Mouse (Mus musculus) lung, adult 10 weeks (tissue): Measurements from ENCODE around the gene Yipf4. TPM values are rescaled to one million over a fixed set of nuclear protein-coding genes. Genes with fewer than 3 reads are reported as not detected.

Source experiments
- polyA plus RNA-seq: library from polyadenylated mRNA; stranded (reverse); fragments of 350-450 nt; fragmentation: Illumina TruSeq; extraction: RNeasy Lipid Tissue Mini Kit (QIAGEN cat#74804); gene quantifications from one replicate; pipeline ENCODE4 v1.2.3, GENCODE M21; 2014; ENCODE audit warnings: low read depth, low replicate concordance; ENCODE audit not compliant: insufficient read depth

Gene Yipf4
- 77.1 TPM for polyA plus RNA-seq

GRCm38 (mm10) chr17:74489024-74489900 lies at the start of gene Yipf4:
Gene Yipf4, plus strand, starts transcription at chr17:74489493.

GRCm38 (mm10) chr17:74458711-74459408 lies 30.4 kb upstream of the Yipf4 start, which contains the start of gene Nlrc4:
Gene Nlrc4, minus strand, starts transcription at chr17:74459142.

GRCm38 (mm10) chr17:74527729-74528607 lies 38.7 kb downstream of the Yipf4 start, which contains the start of gene Birc6:
Gene Birc6, plus strand, starts transcription at chr17:74528295.

Other genes starting within 250 kb of the Yipf4 start
- gene Memo1, start 194.0 kb upstream of the Yipf4 start, polyA plus RNA-seq = 25.5 TPM
- 105 TPM for gene Dpy30, start 165.5 kb upstream of the Yipf4 start, polyA plus RNA-seq
- 7.1 TPM for gene Spast, start 150.5 kb upstream of the Yipf4 start, polyA plus RNA-seq
- 8.3 TPM for gene Slc30a6, start 93.9 kb upstream of the Yipf4 start, polyA plus RNA-seq
- gene Nlrc4, start 30.4 kb upstream of the Yipf4 start, polyA plus RNA-seq = 0.45 TPM
- 32.1 TPM for gene Birc6, start 38.8 kb downstream of the Yipf4 start, polyA plus RNA-seq
- 7.4 TPM for gene Ttc27, start 228.2 kb downstream of the Yipf4 start, polyA plus RNA-seq